Mouse (Mus musculus) ES-Bruce4 (cell line): ENCODE measurements around the gene Dcbld1. TPM values are rescaled to one million over a fixed set of nuclear protein-coding genes. Genes with fewer than 3 reads are reported as not detected.
A peak's percentile ranks its signal among the peaks of the same experiment; 100 is the strongest.

Experiments used
- H3K27ac ChIP-seq: 2 replicates; pipeline ENCODE4 v1.5.1; 2012; ENCODE audit warnings: low read length, inconsistent platforms; ENCODE audit not compliant: insufficient read depth
- H3K27me3 ChIP-seq: 2 replicates; pipeline ENCODE4 v1.6.1; 2012; ENCODE audit warnings: mild to moderate bottlenecking, low read length, inconsistent platforms; ENCODE audit not compliant: control insufficient read depth, poor library complexity, insufficient read depth, severe bottlenecking
- H3K36me3 ChIP-seq: 2 replicates; pipeline ENCODE4 v1.6.1; 2012; ENCODE audit warnings: inconsistent platforms, mild to moderate bottlenecking, low read length, moderate library complexity; ENCODE audit not compliant: control insufficient read depth, poor library complexity, insufficient read depth, severe bottlenecking
- H3K4me1 ChIP-seq: one replicate; pipeline ENCODE4 v1.8.1; 2011; ENCODE audit warnings: low read length; ENCODE audit not compliant: control insufficient read depth, insufficient read depth
- H3K4me3 ChIP-seq: 2 replicates; pipeline ENCODE4 v1.5.1; 2011; ENCODE audit warnings: low read depth, mild to moderate bottlenecking, low read length
- H3K9ac ChIP-seq: 2 replicates; pipeline ENCODE4 v1.6.1; 2012; ENCODE audit warnings: low read depth, mild to moderate bottlenecking, inconsistent platforms; ENCODE audit not compliant: poor library complexity, severe bottlenecking
- H3K9me3 ChIP-seq: replicated peaks from 2 replicates; pipeline ENCODE4 v1.6.1; 2012; ENCODE audit warnings: mild to moderate bottlenecking, low read length, inconsistent platforms; ENCODE audit not compliant: control insufficient read depth, poor library complexity, insufficient read depth, severe bottlenecking
- CTCF ChIP-seq: IDR thresholded peaks from one replicate; pipeline ENCODE4 v1.8.1; 2011; ENCODE audit warnings: low read depth, low read length
- EP300 ChIP-seq: IDR thresholded peaks from 2 replicates; pipeline ENCODE4 v1.6.1; 2011; ENCODE audit warnings: low read depth, low read length; ENCODE audit not compliant: insufficient read depth
- POLR2A ChIP-seq: IDR thresholded peaks from one replicate; pipeline ENCODE4 v1.8.1; 2011; ENCODE audit warnings: low read length; ENCODE audit not compliant: insufficient read depth
- polyA plus RNA-seq: library from polyadenylated mRNA; stranded (reverse); fragments of >200 nt; gene quantifications from 2 replicates; pipeline ENCODE4 v1.2.4, GENCODE M21; 2011; ENCODE audit warnings: low read depth; ENCODE audit not compliant: missing spikeins, insufficient read depth, insufficient read length

Dcbld1 gene
- polyA plus RNA-seq, 1 experiment = 19.7 TPM

- Histone ChIP-seq H3K27me3 (no peaks in the 10 kb centered on the region), H3K4me1 (no peaks in the 10 kb centered on the region), H3K4me3 (peak overlapping the region; percentile 60; the same call in 1 of the 2 replicates), H3K9ac (peak overlapping the region; percentile 97; the same call in 1 of the 2 replicates), H3K27ac (no peak overlapping the region), H3K36me3 (no peaks in the 10 kb centered on the region), H3K9me3 (no peaks in the 10 kb centered on the region)
- no peak for TF ChIP-seq POLR2A
- no peak for TF ChIP-seq CTCF
- no peak for TF ChIP-seq EP300
These were observed 1.2 kb downstream of the Dcbld1 start for GRCm38 (mm10) chr10:52234654-52234981.

DNA sequence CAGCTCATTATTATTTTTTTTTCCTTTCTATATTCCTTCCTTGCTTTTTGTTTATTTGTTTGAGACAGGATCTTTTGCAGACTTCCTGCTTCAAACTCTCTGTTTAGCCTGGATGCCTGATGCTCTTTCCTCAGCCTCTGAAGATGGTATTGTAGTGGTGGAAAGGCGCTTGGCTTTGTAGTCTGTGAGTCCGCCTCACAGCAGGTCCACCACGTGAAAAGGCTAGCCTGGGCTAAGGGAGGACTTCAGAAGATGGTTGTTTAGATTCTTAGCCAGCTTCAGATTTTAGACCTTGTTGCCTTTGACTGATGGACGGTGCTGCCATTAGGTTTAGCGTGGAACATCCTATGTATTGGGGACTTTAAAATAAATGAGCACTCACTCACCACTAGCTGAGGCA, 2.0 kb downstream of the Dcbld1 start:
- H3K9ac ChIP-seq = no peak overlapping the region
- no peak overlapping the region for H3K4me3 ChIP-seq
- H3K27ac ChIP-seq = no peak overlapping the region
- no peaks in the 10 kb centered on the region for H3K27me3 ChIP-seq
- no peaks in the 10 kb centered on the region for H3K9me3 ChIP-seq
- no peaks in the 10 kb centered on the region for H3K4me1 ChIP-seq
- no peaks in the 10 kb centered on the region for H3K36me3 ChIP-seq
- no peak for TF ChIP-seq POLR2A
- TF ChIP-seq CTCF = no peak
- TF ChIP-seq EP300 = no peak

- H3K9me3 ChIP-seq = no peaks in the 10 kb centered on the region
- H3K36me3 ChIP-seq = no peaks in the 10 kb centered on the region
- no peak overlapping the region for H3K27ac ChIP-seq
- H3K27me3 ChIP-seq = no peaks in the 10 kb centered on the region
- no peak overlapping the region for H3K4me3 ChIP-seq
- H3K4me1 ChIP-seq = no peaks in the 10 kb centered on the region
- no peak for TF ChIP-seq CTCF
- TF ChIP-seq POLR2A = no peak
- TF ChIP-seq EP300 = no peak
- no peak overlapping the region for H3K9ac ChIP-seq
These were observed 8.6 kb downstream of the Dcbld1 start for GRCm38 (mm10) chr10:52242015-52242414.

GRCm38 (mm10) chr10:52242680-52243323, 9.4 kb downstream of the Dcbld1 start:
- Histone ChIP-seq H3K4me3 (no peak overlapping the region), H3K27me3 (no peaks in the 10 kb centered on the region), H3K27ac (no peak overlapping the region; the same call in 1 of the 2 replicates), H3K4me1 (no peaks in the 10 kb centered on the region), H3K9ac (no peak overlapping the region), H3K9me3 (no peaks in the 10 kb centered on the region), H3K36me3 (no peaks in the 10 kb centered on the region)
- no peak for TF ChIP-seq POLR2A
- no peak for TF ChIP-seq CTCF
- no peak for TF ChIP-seq EP300

DNA sequence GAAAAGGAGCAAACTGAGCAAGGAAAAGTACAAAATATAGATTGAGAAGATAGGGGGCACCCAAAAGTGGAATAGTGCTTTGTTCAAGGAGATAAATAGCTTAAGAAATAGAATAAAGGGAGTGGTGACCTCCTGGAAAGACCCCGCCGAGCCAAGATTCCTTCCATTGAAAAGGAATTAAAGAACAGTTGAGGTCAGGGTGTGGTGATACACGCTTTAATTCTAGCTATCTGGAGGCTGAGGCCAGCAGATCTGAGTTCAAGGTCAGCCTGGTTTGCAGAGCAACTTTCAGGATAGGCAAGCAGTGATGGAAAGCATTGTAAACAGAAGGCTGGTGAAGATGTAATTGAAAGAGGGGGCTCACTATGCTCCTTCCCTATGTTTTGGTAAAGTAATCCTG, 12.8 kb downstream of the Dcbld1 start:
- H3K9ac ChIP-seq = no peak overlapping the region
- no peaks in the 10 kb centered on the region for H3K27me3 ChIP-seq
- H3K27ac ChIP-seq = peak overlapping the region; percentile 95
- no peak overlapping the region for H3K4me3 ChIP-seq
- H3K36me3 ChIP-seq = no peaks in the 10 kb centered on the region
- no peaks in the 10 kb centered on the region for H3K9me3 ChIP-seq
- H3K4me1 ChIP-seq = no peaks in the 10 kb centered on the region
- peak; percentile 68; the same call in 1 of the 2 replicates for TF ChIP-seq EP300
- no peak for TF ChIP-seq POLR2A

GRCm38 (mm10) chr10:52252240-52252639, 18.8 kb downstream of the Dcbld1 start:
- no peaks in the 10 kb centered on the region for H3K36me3 ChIP-seq
- no peak overlapping the region for H3K4me3 ChIP-seq
- no peaks in the 10 kb centered on the region for H3K4me1 ChIP-seq
- H3K9me3 ChIP-seq = no peaks in the 10 kb centered on the region
- H3K27ac ChIP-seq = no peak overlapping the region
- TF ChIP-seq EP300 (no peak), POLR2A (no peak), CTCF (no peak)
- no peak overlapping the region for H3K9ac ChIP-seq
- no peaks in the 10 kb centered on the region for H3K27me3 ChIP-seq
